ENCODE assay signal across 10 mouse cellular contexts in the genomic region with DNA sequence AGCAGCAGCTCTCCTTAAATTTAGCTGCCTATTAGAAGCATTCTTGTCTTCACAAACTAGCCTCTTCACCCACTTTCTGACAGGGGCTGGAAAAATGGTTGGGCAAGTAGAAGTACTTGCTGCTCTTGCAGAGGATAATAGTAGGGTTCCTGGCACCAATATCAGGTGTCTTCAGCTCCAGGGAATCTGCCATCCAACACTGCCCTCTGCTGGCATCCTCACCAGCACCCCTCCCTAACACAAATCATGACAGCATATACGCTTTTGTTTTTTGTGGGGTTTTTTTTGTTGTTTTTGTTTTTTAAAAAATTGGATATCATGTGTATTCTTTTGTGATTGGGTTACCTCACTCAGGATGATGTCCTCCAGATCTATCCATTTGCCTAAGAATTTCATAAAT.
DNase-seq lines count a peak whose midpoint lies in the region; ATAC-seq and TF ChIP-seq lines count a peak whose summit lies in the region.
"Had no signal": no experiment of that assay in that cellular context is flagged by ENCODE, and none has a peak within 500 bp of the region (broad histone marks: within the 10 kb centered on the region; RNA-seq: fewer than 3 reads in every experiment).

No protein-coding gene starts in this region.

- H3K4me1 ChIP-seq in cerebellum, adult 2 months (ENCODE audit: control insufficient read depth, insufficient read depth, low read length), result no peaks in the 10 kb centered on the region
- no peaks in the 10 kb centered on the region for H3K4me1 ChIP-seq in midbrain, postnatal 0 days (ENCODE audit: insufficient read depth, low read length)
- H3K4me1 ChIP-seq in midbrain, embryonic 10.5 days, result no peaks in the 10 kb centered on the region
- H3K4me1 ChIP-seq in cortical plate, adult 2 months (ENCODE audit: control insufficient read depth, insufficient read depth, low read length), result no peaks in the 10 kb centered on the region
- no peaks in the 10 kb centered on the region for H3K4me1 ChIP-seq in forebrain, embryonic 15.5 days
- H3K4me1 ChIP-seq: lung, embryonic 15.5 days had no signal

- no peak overlapping the region for H3K9ac ChIP-seq in midbrain, postnatal 0 days (replicated peaks; ENCODE audit: low read length, poor library complexity, severe bottlenecking)
- no peak overlapping the region for H3K9ac ChIP-seq in forebrain, embryonic 15.5 days (replicated peaks)
- H3K9ac ChIP-seq: lung, embryonic 15.5 days had no signal

- no peak overlapping the region for H3K4me3 ChIP-seq in cerebellum, adult 2 months (replicated peaks; ENCODE audit: insufficient read depth, low read depth, low read length)
- no peak overlapping the region for H3K4me3 ChIP-seq in midbrain, postnatal 0 days (ENCODE audit: low read depth, low read length)
- H3K4me3 ChIP-seq in midbrain, embryonic 10.5 days, result no peak overlapping the region
- H3K4me3 ChIP-seq in cortical plate, adult 2 months (ENCODE audit: insufficient read depth, low read length), result no peak overlapping the region
- no peak overlapping the region for H3K4me3 ChIP-seq in forebrain, embryonic 15.5 days
- H3K4me3 ChIP-seq: lung, embryonic 15.5 days had no signal

- WGBS in cerebellum, adult 2 months, result 100% methylated on average over 1 of the region's 1 CpGs
- WGBS in midbrain, postnatal 0 days, result 100% methylated on average over 1 of the region's 1 CpGs
- 92% methylated on average over 1 of the region's 1 CpGs for WGBS in midbrain, embryonic 10.5 days
- 94% methylated on average over 1 of the region's 1 CpGs for WGBS in forebrain, embryonic 15.5 days

- no peak for TF ChIP-seq POLR2A in cerebellum, adult 2 months (IDR thresholded peaks at IDR 0.05; ENCODE audit: borderline replicate concordance, insufficient read depth, low read length)
- TF ChIP-seq POLR2A in cortical plate, adult 2 months (IDR thresholded peaks at IDR 0.05; ENCODE audit: extremely low read depth, insufficient read depth, low read length), result no peak

- intact Hi-C loops in heart, postnatal 14 days (cut with DNase I), result no loop called here

- no peak overlapping the region for H3K27ac ChIP-seq in cerebellum, adult 2 months (ENCODE audit: insufficient read depth, low read length)
- no peak overlapping the region for H3K27ac ChIP-seq in midbrain, postnatal 0 days (ENCODE audit: low read depth, low read length)
- no peak overlapping the region for H3K27ac ChIP-seq in midbrain, embryonic 10.5 days (replicated peaks)
- H3K27ac ChIP-seq in cortical plate, adult 2 months (ENCODE audit: insufficient read depth, low read length), result no peak overlapping the region
- no peak overlapping the region for H3K27ac ChIP-seq in forebrain, embryonic 15.5 days (replicated peaks)
- H3K27ac ChIP-seq: lung, embryonic 15.5 days had no signal

- peak; percentile 8 to 15 for DNase-seq in cerebellum, adult 2 months
- DNase-seq in cerebellum, postnatal 36 days, result no peak
- DNase-seq in midbrain, postnatal 0 days (ENCODE audit: low spot score), result no peak
- no peak for DNase-seq in midbrain, embryonic 10.5 days (ENCODE audit: low spot score)
- DNase-seq in thymus, postnatal 36 days, result peak; percentile 36 to 39
- DNase-seq in heart, postnatal 14 days, result no peak
- DNase-seq: layer of hippocampus, adult 9-11 months had no signal

- no peaks in the 10 kb centered on the region for H3K36me3 ChIP-seq in midbrain, postnatal 0 days (ENCODE audit: insufficient read depth, low read length)
- H3K36me3 ChIP-seq in midbrain, embryonic 10.5 days, result peaks cover 3% of the 10 kb centered on the region; the same call in 1 of the 2 replicates
- H3K36me3 ChIP-seq in forebrain, embryonic 15.5 days, result no peaks in the 10 kb centered on the region
- H3K36me3 ChIP-seq: lung, embryonic 15.5 days had no signal

- no peaks in the 10 kb centered on the region for H3K9me3 ChIP-seq in midbrain, postnatal 0 days (ENCODE audit: low read length)
- no peaks in the 10 kb centered on the region for H3K9me3 ChIP-seq in midbrain, embryonic 10.5 days (replicated peaks)
- H3K9me3 ChIP-seq in forebrain, embryonic 15.5 days, result no peaks in the 10 kb centered on the region
- H3K9me3 ChIP-seq: lung, embryonic 15.5 days had no signal

- H3K27me3 ChIP-seq in cerebellum, adult 2 months (ENCODE audit: control insufficient read depth, insufficient read depth, low read length), result no peaks in the 10 kb centered on the region
- no peaks in the 10 kb centered on the region for H3K27me3 ChIP-seq in midbrain, postnatal 0 days (ENCODE audit: insufficient read depth, low read length)
- H3K27me3 ChIP-seq in midbrain, embryonic 10.5 days (ENCODE audit: low read depth, poor library complexity, severe bottlenecking), result no peaks in the 10 kb centered on the region
- no peaks in the 10 kb centered on the region for H3K27me3 ChIP-seq in forebrain, embryonic 15.5 days
- H3K27me3 ChIP-seq: lung, embryonic 15.5 days had no signal

- ATAC-seq in midbrain, postnatal 0 days (ENCODE audit: low FRiP score), result no peak
- no peak for ATAC-seq in forebrain, embryonic 15.5 days (replicated peaks)

- no peak overlapping the region for H3K4me2 ChIP-seq in midbrain, postnatal 0 days (ENCODE audit: low read depth, low read length, poor library complexity, severe bottlenecking)
- no peak overlapping the region for H3K4me2 ChIP-seq in forebrain, embryonic 15.5 days (replicated peaks)
- H3K4me2 ChIP-seq: lung, embryonic 15.5 days had no signal

- TF ChIP-seq CTCF in cerebellum, adult 2 months (IDR thresholded peaks at IDR 0.05; ENCODE audit: borderline replicate concordance, insufficient read depth, low read depth, low read length), result peak; percentile 42; the same call in 1 of the 2 replicates
- TF ChIP-seq CTCF in midbrain, postnatal 0 days (IDR thresholded peaks at IDR 0.05), result peak; percentile 17; the same call in 1 of the 2 replicates
- TF ChIP-seq CTCF in cortical plate, adult 2 months (IDR thresholded peaks at IDR 0.05; ENCODE audit: extremely low read depth, insufficient read depth, low read length), result 0 out of 2 replicates have a peak, but pooled peaks have one; percentile 4

Comparison
In these comparisons a context has a peak if more than half of its experiments do, and no peak if none do; other contexts are left out.
1. DNase-seq: peak in cerebellum, adult 2 months (2 of 2) and thymus, postnatal 36 days (2 of 2); none in cerebellum, postnatal 36 days (0 of 2), midbrain, postnatal 0 days (single experiment), midbrain, embryonic 10.5 days (single experiment) and heart, postnatal 14 days (0 of 2).
2. Peak in every context shown above with its lines, with median percentiles within 50 percentile points of each other: CTCF ChIP-seq.